Mouse (Mus musculus) forebrain, embryonic 10.5 days (tissue): ENCODE results near the gene Litaf. TPM values are rescaled to one million over a fixed set of nuclear protein-coding genes. Genes with fewer than 3 reads are reported as not detected.

Experiments
- DNase-seq: peaks from one replicate; pipeline ENCODE4 v3.0.0-alpha.2; 2017; ENCODE audit warnings: low spot score; ENCODE audit errors: extremely low spot score
- H3K27ac ChIP-seq: fragments of 300-500 bp; sonication (generic); 2 replicates; pipeline ENCODE4 v1.5.1; 2016; ENCODE audit warnings: mild to moderate bottlenecking
- H3K27me3 ChIP-seq: fragments of 300-500 bp; sonication (generic); 2 replicates; pipeline ENCODE4 v1.6.1; 2016; ENCODE audit warnings: mild to moderate bottlenecking; ENCODE audit not compliant: poor library complexity, severe bottlenecking
- H3K36me3 ChIP-seq: fragments of 300-500 bp; sonication (generic); replicated peaks from 2 replicates; pipeline ENCODE4 v1.6.1; 2016; ENCODE audit warnings: mild to moderate bottlenecking, moderate library complexity
- H3K4me1 ChIP-seq: fragments of 300-500 bp; sonication (generic); 2 replicates; pipeline ENCODE4 v1.6.1; 2016
- H3K4me3 ChIP-seq: fragments of 300-500 bp; sonication (generic); 2 replicates; pipeline ENCODE4 v1.5.1; 2016; ENCODE audit warnings: mild to moderate bottlenecking, moderate library complexity
- H3K9me3 ChIP-seq: fragments of 300-500 bp; sonication (generic); 2 replicates; pipeline ENCODE4 v1.6.1; 2016; ENCODE audit warnings: mild to moderate bottlenecking, moderate library complexity
- WGBS: fragments of 180-500 bp; shearing (Covaris S2); methylation state at CpG from one replicate; pipeline ENCODE4 v1.1.7; 2016; 5-methylcytosine and 5-hydroxymethylcytosine counted together
- polyA plus RNA-seq: library from polyadenylated mRNA; unstranded; fragments of >200 nt; fragmentation: Nextera tagmentation; extraction: Ambion mirVana; gene quantifications from 2 replicates; pipeline ENCODE4 v1.2.1, GENCODE M21; 2016

The Litaf gene
- polyA plus RNA-seq, 1 experiment from 2014 or later: 61.7 TPM

DNA sequence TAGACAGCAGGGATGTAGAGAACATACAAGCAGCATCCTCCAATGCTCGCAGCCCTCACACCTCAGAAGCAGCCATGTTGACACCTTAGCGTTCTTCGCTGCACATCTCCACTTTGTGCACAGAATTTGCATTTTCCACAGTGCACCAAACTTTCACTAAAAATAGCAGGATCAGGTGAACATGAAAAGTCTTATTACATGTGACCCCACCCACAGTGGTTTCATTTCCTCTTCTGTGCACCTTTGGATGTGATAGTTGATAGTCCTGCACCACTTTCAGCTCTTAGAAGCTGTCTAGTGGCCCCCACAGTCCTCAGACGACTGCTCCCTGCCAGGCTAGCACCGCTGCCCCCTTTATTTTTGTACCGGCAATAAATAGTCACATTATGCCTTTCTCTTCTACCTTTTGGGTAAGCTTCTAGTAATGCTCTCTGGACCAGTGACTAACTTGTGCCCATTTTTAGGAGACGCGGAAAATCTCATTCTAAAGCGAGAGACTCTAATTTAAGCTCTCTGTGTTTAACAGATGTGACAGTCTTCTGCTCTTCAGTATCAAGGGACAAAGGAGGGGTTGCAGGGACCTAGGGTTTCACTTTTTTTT lies 11.7 kb upstream of the Litaf start:
- H3K27ac ChIP-seq: no peak overlapping the region
- no peaks in the 10 kb centered on the region for H3K27me3 ChIP-seq
- no peak overlapping the region for H3K4me3 ChIP-seq
- peaks cover 98% of the 10 kb centered on the region for H3K36me3 ChIP-seq
- H3K9me3 ChIP-seq: no peaks in the 10 kb centered on the region
- no peak for DNase-seq
- H3K4me1 ChIP-seq: no peaks in the 10 kb centered on the region
- 93% methylated on average over 9 of the region's 9 CpGs for WGBS

DNA sequence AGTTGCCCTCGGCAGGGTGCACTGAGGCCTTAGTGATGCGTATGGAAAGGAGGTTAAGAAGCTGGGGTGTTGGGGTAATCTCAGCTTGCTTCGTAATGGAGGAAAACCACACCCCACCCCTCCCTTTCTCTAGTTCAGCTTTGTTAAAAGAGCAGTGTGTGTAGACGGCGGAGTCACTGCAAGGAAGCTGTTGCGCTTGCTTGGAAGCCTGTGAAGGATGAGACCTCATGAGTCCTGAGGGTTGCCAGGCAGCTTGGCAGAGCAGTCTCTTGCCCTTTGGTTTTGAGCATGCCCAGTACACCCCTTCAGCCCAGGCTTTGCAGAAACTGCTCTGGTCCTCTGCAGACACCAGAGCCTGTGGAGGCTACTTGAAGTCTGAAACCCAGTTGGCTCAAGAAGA lies 7.1 kb upstream of the Litaf start:
- peaks cover 85% of the 10 kb centered on the region for H3K36me3 ChIP-seq
- WGBS: 84% methylated on average over 6 of the region's 6 CpGs
- no peak for DNase-seq
- no peaks in the 10 kb centered on the region for H3K9me3 ChIP-seq
- no peak overlapping the region for H3K4me3 ChIP-seq
- H3K4me1 ChIP-seq: peaks cover 23% of the 10 kb centered on the region
- no peaks in the 10 kb centered on the region for H3K27me3 ChIP-seq
- no peak overlapping the region for H3K27ac ChIP-seq

DNA sequence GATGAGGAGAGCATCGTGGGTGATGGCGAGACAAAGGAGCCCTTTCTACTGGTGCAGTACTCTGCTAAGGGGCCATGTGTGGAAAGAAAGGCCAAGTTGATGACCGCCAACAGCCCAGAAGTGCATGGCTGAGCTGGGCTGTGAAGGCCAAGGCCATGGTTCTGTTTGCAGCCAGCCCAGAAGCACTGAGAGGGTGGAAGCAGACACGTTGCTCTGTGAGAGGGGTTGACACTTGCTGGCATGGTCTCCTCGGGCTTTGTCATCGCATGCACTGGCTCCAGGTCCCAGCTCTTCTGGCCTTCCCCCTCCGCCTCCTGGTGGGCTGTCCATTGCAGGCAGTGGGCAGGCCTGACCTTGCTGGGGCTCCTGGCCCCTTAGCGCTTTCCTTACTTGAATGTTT lies 6.5 kb upstream of the Litaf start:
- Histone ChIP-seq H3K36me3 (peaks cover 82% of the 10 kb centered on the region), H3K27ac (no peak overlapping the region), H3K27me3 (no peaks in the 10 kb centered on the region), H3K9me3 (no peaks in the 10 kb centered on the region), H3K4me3 (no peak overlapping the region), H3K4me1 (peaks cover 29% of the 10 kb centered on the region)
- 87% methylated on average over 8 of the region's 8 CpGs for WGBS
- DNase-seq: no peak

DNA sequence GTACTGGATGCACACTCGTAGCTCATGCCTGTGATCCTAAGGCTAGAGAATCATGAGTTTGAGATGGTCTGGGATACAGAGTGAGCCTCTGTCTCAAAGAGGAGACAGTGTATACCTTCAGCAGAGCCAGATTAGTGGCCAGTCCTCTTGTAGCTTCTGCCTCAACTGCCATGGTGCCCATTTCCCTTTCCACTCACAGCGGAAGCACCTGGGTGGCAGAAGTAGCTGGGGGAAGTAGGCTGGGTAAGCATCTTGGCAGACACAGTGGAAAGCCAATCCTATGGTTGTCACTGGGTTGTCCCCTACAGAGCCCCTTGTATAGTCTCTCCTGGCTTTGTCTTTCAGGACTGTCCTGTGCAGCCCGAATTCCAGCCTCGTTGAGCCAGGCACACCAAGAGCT lies 5.9 kb upstream of the Litaf start:
- peaks cover 77% of the 10 kb centered on the region for H3K36me3 ChIP-seq
- H3K9me3 ChIP-seq: no peaks in the 10 kb centered on the region
- H3K4me1 ChIP-seq: peaks cover 35% of the 10 kb centered on the region
- no peak for DNase-seq
- no peaks in the 10 kb centered on the region for H3K27me3 ChIP-seq
- H3K4me3 ChIP-seq: no peak overlapping the region
- 89% methylated on average over 4 of the region's 4 CpGs for WGBS
- no peak overlapping the region for H3K27ac ChIP-seq

DNA sequence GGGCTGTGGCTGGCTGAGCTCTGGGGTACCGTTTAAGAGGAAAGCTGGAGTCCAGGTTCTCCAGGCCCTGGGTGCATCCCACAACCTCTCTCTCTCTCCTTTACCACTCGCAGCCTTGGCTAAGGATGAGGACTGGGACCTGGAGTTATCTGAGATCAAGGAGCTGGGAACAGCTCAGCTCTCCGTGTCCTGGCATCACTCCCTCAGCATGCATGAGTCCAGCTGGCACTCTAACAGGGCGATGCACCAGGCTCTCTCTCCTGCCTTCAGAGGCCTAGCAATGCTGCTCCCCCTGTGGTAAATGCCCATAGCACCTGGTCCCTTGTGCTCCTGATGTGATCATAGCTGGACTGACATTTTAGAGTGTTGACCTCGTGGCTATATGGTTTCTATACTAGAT lies 5.2 kb upstream of the Litaf start:
- 87% methylated on average over 5 of the region's 5 CpGs for WGBS
- no peak overlapping the region for H3K27ac ChIP-seq
- H3K36me3 ChIP-seq: peaks cover 71% of the 10 kb centered on the region
- no peaks in the 10 kb centered on the region for H3K27me3 ChIP-seq
- no peaks in the 10 kb centered on the region for H3K9me3 ChIP-seq
- H3K4me3 ChIP-seq: no peak overlapping the region
- no peak for DNase-seq
- H3K4me1 ChIP-seq: peaks cover 39% of the 10 kb centered on the region

DNA sequence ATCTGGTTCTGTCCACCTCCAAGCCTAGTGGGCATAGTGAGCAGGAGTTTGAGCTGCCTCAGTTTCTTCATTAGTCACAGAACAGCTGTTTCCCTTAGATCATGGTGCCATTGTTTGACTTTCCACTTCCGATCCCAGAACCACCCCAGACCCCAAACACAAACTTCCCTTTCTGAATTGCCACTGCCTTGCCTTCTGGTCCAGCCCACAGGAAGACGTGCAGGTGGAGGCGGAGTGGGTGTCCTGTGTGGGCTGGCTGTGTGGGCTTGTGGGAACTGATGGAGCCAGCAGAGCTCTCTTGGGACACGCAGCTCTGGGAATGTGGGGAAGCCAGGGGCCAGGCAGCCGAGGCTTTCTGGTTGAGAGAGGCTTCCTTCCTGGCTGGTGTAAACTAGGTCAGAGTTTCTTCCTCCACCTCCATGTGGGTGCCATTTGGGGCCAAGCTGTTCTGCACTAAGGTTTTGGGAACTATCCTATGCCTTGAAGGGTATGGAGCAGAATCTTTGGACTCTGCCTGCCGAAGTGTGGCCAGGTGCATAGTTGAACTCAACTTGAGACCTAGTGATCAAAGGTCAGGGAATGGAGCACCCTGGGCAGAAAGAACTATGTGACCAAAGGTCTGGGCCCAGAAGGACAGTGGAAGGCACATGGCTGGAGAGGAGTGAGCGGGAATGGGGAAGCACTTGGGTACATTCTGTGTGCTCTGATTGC lies 3.9 kb upstream of the Litaf start:
- Histone ChIP-seq H3K4me3 (no peak overlapping the region), H3K36me3 (peaks cover 57% of the 10 kb centered on the region), H3K27me3 (peaks cover 4% of the 10 kb centered on the region; the same call in 1 of the 2 replicates), H3K9me3 (no peaks in the 10 kb centered on the region), H3K4me1 (peaks cover 51% of the 10 kb centered on the region), H3K27ac (0 out of 2 replicates have a peak overlapping the region, but pooled peaks have one; percentile 35)
- DNase-seq: no peak
- WGBS: 90% methylated on average over 7 of the region's 7 CpGs

DNA sequence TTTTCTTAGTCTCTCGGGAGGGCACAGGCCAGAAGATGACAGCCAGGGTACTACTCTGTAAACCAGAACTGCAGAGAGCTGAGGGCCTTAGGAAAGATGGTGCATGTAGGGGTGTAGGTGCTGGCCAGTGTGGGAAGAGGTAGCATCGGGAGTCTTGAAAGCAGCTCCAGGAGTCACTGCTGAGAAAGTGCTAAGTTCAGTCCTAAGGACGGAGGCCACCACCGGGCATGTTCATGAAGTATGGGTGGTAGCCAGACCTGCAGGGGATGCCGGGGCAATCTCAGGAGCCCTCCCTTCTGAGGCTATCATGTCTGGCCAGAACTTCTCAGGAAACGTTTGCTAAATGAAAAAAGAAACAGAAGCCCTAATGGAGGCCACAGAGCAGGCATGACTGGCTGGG lies 3.3 kb upstream of the Litaf start:
- Histone ChIP-seq H3K9me3 (no peaks in the 10 kb centered on the region), H3K4me3 (no peak overlapping the region), H3K27ac (peak overlapping the region; percentile 35; the same call in 1 of the 2 replicates), H3K36me3 (peaks cover 51% of the 10 kb centered on the region), H3K4me1 (peaks cover 53% of the 10 kb centered on the region), H3K27me3 (peaks cover 10% of the 10 kb centered on the region; the same call in 1 of the 2 replicates)
- no peak for DNase-seq
- 86% methylated on average over 6 of the region's 6 CpGs for WGBS

DNA sequence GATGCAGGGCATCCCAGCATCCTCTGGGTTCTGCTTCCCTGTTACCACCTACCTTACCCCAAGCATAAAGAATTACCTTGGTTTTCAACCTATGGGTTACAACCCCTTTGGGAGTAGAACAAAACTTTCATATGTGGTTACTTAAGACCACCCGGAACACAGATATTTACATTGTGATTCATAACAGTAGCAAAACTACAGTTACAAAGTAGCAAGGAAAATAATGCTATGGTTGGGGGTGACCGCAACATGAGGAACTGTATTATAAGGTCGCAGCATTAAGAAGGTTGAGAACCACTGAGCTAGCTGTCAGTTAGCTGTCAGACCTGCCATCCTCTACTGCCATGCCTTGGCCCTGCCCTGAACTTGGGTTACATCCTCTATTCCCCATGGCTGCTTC lies 2.7 kb upstream of the Litaf start:
- DNase-seq: no peak
- H3K4me1 ChIP-seq: peaks cover 54% of the 10 kb centered on the region
- WGBS: 96% methylated on average over 3 of the region's 3 CpGs
- H3K9me3 ChIP-seq: no peaks in the 10 kb centered on the region
- H3K27ac ChIP-seq: no peak overlapping the region
- H3K36me3 ChIP-seq: peaks cover 45% of the 10 kb centered on the region
- H3K27me3 ChIP-seq: peaks cover 10% of the 10 kb centered on the region; the same call in 1 of the 2 replicates
- peak overlapping the region; percentile 84; the same call in 1 of the 2 replicates for H3K4me3 ChIP-seq

DNA sequence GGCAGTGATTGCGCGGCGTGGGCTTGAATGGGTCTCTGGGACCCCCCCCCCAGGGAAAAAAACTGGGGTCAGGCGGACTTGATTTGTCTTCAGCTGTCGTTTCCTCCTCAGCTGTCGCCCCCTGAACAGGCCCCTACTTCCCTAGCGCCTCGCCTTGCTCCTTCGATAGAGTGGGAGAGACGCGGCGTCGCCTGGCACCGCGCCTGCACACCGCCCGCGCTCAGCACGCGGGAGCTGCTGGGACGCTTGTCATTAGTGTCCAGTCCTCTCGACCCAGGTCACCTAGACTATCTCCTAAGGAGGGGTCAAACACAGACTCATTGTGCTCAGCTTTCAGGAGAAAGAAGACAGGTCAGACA lies 855 bp upstream of the Litaf start:
- under 1% methylated on average over 22 of the region's 22 CpGs for WGBS
- Histone ChIP-seq H3K9me3 (no peaks in the 10 kb centered on the region), H3K4me3 (peak overlapping the region; percentile 84), H3K36me3 (peaks cover 27% of the 10 kb centered on the region), H3K27me3 (peaks cover 10% of the 10 kb centered on the region; the same call in 1 of the 2 replicates), H3K27ac (peak overlapping the region; percentile 99), H3K4me1 (peaks cover 67% of the 10 kb centered on the region)
- peak; percentile 60 for DNase-seq

DNA sequence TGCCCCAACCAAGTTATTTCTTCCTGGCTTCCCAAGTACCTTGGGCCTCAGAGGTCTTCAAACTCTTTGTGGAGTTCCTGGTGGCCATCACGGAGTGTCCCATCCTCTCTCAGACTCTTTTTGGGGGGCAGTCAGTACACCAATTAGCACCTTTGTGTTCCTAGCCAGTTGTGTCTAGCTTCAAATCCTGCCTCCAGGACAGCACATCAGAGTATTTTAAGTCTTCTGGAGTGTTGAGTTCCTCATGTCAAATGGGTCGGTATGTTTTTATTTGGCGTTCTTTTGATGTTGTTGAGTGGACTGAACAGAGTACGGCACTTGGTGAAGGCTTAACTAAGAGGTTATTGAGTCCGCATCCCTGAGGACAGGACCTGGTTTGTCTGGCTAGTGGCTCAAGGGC lies 526 bp downstream of the Litaf start:
- Histone ChIP-seq H3K27me3 (peaks cover 10% of the 10 kb centered on the region; the same call in 1 of the 2 replicates), H3K27ac (peak overlapping the region; percentile 99), H3K9me3 (no peaks in the 10 kb centered on the region), H3K4me3 (peak overlapping the region; percentile 84), H3K4me1 (peaks cover 67% of the 10 kb centered on the region), H3K36me3 (peaks cover 15% of the 10 kb centered on the region; the same call in 1 of the 2 replicates)
- 59% methylated on average over 5 of the region's 5 CpGs for WGBS
- no peak for DNase-seq

DNA sequence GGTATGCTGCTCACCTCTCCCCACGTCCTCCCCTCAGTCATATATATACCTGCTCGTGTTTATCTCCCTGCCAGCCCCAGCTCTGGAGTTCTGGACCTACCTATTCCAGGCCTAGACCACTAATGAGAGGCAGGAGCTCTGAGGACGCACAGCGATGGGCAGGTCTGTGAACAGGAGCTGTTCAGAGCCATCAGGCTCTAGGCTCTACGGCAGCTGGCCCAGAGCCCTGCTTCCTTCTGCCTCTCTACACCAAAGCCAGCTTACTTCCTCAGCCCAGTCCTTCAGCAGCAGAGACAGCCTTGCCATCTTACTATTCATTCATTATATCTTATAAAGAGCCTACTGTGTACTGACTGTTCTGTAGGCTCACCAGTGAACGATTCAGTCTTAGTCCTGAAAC lies 1.2 kb downstream of the Litaf start:
- Histone ChIP-seq H3K9me3 (no peaks in the 10 kb centered on the region), H3K4me1 (peaks cover 61% of the 10 kb centered on the region), H3K27me3 (peaks cover 10% of the 10 kb centered on the region; the same call in 1 of the 2 replicates), H3K27ac (no peak overlapping the region), H3K4me3 (no peak overlapping the region), H3K36me3 (0 out of 2 replicates have a peak, but pooled peaks cover 8% of the 10 kb centered on the region)
- 92% methylated on average over 6 of the region's 6 CpGs for WGBS
- no peak for DNase-seq

DNA sequence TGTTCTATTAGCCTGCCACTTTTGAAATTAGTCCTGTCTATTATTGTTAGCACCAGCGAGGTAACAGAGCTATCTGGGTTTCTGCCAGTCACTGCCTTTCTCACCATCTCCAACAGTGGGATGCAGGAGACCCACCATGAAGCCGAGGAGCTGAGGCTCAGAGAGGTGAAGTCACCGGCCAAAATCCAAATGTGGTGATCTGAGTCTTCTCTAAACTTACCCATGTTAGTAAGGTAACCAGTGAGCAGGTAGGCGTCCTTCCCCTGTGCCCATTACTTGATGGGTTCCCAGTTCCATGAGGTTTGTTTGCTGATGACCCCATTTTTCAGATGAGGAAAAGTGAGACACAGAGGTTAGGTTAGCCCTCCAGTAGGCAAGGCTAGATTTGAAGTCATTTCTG lies 1.6 kb downstream of the Litaf start:
- no peaks in the 10 kb centered on the region for H3K9me3 ChIP-seq
- H3K27ac ChIP-seq: no peak overlapping the region
- H3K36me3 ChIP-seq: 0 out of 2 replicates have a peak, but pooled peaks cover 8% of the 10 kb centered on the region
- H3K27me3 ChIP-seq: peaks cover 10% of the 10 kb centered on the region; the same call in 1 of the 2 replicates
- no peak for DNase-seq
- peaks cover 57% of the 10 kb centered on the region for H3K4me1 ChIP-seq
- H3K4me3 ChIP-seq: no peak overlapping the region
- 93% methylated on average over 4 of the region's 4 CpGs for WGBS
